Mouse (Mus musculus): ENCODE results near the gene Pcgf3. TPM values are rescaled to one million over a fixed set of nuclear protein-coding genes. Genes with fewer than 3 reads are reported as not detected.
"Not testable (repeated sequence)": the region's sequence is repeated elsewhere in the genome, so short reads cannot be mapped to it uniquely, and the experiment has no call there.

The Pcgf3 gene
- total RNA-seq, 2 experiments from 2014 or later, result 58.0 to 61.6 TPM

GRCm38 (mm10) chr5:108469617-108470016, 8.6 kb downstream of the Pcgf3 start:
- no peak for DNase-seq

GRCm38 (mm10) chr5:108473737-108474136, 12.7 kb downstream of the Pcgf3 start:
- DNase-seq, result no peak

GRCm38 (mm10) chr5:108475977-108476376, 14.9 kb downstream of the Pcgf3 start:
- no peak for DNase-seq

- DNase-seq, result no peak
Observed at GRCm38 (mm10) chr5:108483006-108483405, 22.0 kb downstream of the Pcgf3 start.

DNA sequence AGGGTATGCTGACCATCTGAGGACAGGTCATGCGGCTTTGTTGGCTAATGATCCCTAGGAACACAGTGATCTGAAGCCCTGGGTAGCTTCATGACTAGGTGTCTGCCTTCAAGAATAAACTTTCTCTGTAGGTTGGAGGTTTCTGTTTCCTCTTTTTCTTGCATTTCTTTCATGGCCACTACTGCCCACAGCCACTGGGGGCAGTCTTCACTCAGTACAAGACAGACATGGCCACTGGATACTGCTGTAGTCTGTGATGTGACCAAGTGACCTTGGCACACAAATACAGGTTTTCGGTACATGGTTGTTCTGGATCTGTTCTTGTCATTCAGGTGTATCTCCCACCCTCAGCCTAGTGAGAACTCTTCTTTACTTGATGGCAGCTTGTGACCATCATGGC, 24.2 kb downstream of the Pcgf3 start:
- peak; percentile 16 for DNase-seq

DNA sequence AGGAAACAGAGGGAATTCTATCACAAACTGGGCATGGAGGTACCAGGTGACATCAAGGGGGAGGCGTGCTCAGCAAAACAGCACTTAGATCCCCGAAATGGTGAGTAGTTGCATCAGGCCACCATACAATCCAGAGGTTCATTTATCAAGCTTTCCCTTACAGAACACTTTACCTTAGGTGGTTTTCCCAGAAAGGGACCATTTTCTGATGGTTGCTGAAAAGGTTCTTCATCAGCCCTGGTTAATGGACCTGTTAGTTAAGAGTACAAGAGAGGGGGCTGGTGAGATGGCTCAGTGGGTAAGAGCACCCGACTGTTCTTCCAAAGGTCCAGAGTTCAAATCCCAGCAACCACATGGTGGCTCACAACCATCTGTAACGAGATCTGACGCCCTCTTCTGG, 25.1 kb downstream of the Pcgf3 start:
- not testable (repeated sequence) for DNase-seq

GRCm38 (mm10) chr5:108501573-108501972, 40.5 kb downstream of the Pcgf3 start:
- DNase-seq, result no peak

DNA sequence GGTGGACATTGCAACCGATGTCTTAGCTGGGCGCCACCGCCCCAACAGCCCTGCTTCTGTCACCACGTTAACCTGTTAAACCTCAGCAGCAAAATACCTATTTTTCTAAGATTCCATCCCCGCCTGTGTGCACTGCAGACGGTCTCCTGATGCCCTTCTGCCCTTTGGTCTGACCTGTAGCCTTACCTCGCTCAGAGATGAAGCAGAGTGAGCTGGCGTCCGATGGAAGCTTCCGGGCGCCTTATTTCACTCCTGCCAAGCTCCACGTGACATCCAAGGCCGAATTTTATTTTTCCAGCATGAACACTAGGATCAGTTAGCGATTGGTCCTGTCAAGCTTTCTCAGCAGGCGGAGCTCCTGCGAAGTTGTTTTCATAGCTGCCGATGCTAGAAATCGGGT, 41.3 kb downstream of the Pcgf3 start:
- no peak for DNase-seq

DNA sequence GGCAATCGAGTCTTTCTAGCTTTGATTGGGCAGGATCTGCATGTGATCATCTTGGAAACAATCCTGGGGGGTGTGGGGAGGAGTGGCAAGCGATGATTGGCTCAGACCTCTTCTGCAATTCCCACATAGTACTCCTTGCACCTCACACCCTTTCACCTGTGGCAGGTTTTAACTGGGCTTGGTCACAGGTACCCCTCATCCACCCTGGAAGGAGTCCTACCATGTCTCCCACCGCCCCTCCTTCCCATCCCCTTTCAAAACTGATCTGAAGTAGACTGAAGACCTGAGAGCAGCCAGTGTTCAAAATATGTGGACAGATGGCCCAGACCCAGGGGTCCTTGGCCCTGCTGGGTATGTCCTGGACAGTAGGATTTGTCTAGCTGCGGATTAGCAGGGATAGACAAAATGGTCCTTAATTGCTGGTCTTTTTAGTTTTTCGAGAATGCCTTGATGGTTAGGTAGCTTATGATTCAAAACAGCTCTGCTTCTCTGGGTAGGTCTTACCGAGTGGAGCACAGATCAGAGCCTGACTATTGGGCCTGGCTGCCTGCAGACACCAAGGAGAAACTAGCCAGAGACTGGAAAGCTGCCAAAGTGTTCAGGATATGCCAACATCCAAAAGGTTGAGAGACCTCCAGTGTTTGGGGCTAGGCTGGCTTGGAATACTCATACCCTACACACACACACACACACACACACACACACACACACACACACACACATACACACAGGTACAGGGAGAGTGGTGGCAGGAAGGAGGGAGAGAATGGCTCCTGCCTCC, 54.7 kb downstream of the Pcgf3 start:
- no peak for DNase-seq

- DNase-seq, result no peak
Observed at GRCm38 (mm10) chr5:108516655-108517054, 55.6 kb downstream of the Pcgf3 start.

- DNase-seq, result no peak
Observed at GRCm38 (mm10) chr5:108518106-108518885, 57.3 kb downstream of the Pcgf3 start.

DNA sequence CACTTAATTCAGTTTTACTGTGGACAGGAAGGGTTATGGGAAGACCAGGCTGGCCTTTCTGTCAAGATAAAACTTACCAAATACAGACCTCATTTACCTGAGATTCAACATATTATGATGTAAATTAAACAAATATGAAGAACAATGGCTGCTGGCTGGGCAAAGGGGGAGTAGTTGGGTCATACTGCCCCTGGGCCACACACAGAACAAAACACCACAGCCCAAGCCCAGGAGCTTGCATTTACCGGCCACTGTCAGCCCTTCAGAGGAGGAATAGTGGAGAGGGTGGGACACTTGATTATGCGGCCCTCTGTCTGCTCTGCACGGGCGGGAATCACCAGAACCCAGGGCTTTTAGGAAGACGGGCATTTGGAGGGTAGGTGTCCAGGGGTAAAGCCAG, 57.9 kb downstream of the Pcgf3 start:
- no peak for DNase-seq

- DNase-seq, result no peak
Observed at GRCm38 (mm10) chr5:108520153-108520552, 59.1 kb downstream of the Pcgf3 start.

GRCm38 (mm10) chr5:108521016-108521415, 60.0 kb downstream of the Pcgf3 start:
- no peak for DNase-seq

DNA sequence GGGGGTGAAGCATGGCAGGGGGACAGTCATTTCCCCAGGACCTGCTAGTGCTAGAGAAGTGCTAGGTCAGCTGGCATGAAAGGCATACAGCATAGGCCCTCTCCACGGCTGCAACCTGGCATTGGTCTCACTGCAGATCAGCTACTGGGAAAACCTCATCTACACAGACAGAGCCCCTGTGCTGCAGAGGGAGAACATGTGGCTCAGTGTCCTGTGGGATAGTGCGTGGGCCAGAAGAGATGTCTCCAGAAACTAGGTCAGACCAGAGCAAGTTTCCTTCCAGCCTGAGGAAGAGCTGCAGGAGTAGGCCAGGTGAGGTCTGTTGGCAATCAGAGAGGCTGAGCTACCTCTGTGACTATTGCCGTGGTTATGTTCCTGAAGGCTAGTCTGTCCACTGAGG, 60.9 kb downstream of the Pcgf3 start:
- no peak for DNase-seq

DNA sequence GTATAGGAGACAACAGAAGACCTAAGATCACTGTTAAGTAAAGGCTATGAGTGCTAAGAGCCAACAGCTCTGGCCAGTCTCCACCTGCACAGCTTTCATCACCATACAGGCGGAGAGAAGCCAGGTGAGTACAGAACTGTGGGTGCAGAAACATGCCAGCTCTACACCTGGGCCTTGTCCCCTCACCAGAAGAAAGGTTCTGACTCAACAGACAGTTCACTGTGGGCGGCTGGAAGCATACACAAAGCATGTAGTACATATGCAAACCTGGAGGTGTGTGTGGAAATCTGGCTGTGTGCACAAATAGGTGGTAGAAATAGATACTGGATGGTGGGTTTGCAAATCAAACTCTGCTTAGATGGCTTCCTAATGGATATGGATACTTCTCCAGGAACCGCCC, 61.6 kb downstream of the Pcgf3 start:
- DNase-seq, result no peak

DNA sequence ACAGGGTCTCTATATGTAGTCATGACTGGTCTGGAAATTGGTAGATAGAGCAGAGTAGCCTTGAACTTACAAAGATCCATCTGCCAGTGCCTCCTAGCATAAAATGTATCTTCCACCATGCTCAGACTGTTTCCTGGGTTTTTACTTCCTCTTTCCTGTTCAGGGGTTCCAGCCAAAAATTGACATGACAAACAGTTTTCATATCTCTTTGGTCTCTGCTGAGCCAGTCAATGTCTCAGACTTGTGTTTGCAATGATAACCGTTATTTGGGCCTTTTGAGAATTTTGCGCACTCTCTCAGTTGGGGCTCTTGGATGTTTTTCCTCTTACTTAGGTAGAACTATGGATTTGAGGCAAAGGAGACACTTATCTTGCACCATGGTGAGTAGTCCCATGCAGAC, 73.2 kb downstream of the Pcgf3 start:
- DNase-seq, result no peak

DNA sequence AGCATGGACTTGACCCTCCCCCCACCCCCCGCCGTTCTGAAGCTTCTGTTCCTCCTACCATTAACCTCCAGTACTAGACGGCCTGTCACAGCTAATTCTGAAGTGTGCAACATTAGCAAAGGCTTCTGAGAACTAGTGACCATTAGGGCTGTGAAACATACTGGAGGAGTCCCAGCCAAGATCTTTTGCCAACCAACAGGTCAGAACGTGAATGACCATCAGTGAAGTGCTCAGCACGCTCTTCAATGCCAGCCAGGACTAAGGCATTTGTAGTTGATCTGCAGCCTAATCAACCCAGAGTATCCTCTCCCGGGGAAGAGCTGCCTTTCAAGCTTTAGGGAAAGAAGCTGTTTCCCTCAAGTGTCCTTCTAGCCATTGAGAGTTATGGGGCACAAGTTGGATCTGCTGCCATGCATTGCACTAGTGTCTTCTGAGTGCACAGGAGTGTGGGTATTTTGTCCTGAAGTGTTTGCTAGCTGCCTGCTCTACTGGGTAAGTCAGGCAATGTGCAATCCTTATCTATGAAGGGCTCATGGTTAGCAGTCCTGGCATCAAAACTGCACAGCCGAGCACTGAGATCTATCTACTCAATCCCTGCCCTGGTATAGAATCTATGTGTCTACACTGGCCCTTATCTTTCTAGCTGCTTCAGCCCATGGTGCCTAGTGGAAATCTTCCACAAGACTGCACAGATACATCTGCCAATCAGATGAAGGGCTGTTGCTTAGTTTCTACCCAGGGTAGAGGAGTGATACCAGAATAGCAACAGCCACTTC, 82.7 kb downstream of the Pcgf3 start:
- no peak for DNase-seq

DNA sequence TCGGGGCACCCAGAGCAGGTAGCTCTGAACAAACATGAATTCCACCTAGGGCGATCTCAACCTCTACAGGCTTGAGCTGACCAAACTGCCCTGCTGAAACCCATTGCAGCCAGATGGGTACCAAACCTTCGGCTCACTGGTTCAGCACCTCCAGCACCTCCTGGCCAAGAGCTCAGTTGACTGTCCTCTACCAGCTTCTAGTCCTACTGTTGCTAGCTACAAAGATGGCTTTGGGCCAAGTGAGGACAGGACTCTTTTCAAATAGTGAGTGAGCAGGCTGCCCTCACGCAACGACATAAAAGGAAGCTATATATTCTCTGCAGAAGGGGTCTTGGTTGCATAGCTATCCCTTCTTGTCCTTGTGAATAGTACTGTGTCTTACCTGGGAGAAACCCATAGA, 86.6 kb downstream of the Pcgf3 start:
- no peak for DNase-seq

GRCm38 (mm10) chr5:108549137-108549488, 88.1 kb downstream of the Pcgf3 start:
- DNase-seq, result no peak

GRCm38 (mm10) chr5:108549489-108550206, 88.6 kb downstream of the Pcgf3 start, which contains the start of gene Cplx1:
Cplx1 (minus strand) TSS chr5:108550024.
- DNase-seq, result peak; percentile 63

- no peak for DNase-seq
Observed at GRCm38 (mm10) chr5:108550207-108550594, 89.2 kb downstream of the Pcgf3 start.

Measured in gastrocnemius, postnatal 10 days (tissue).